Mouse (Mus musculus) thymus, postnatal 4 days (tissue): Measurements from ENCODE around the gene Ostm1.

ENCODE experiments used
- DNase-seq: peaks from one replicate; pipeline ENCODE4 v3.0.0; 2021

Gene Ostm1

GRCm38 (mm10) chr10:42583902-42584435, 347 bp downstream of the Ostm1 start:
- DNase-seq = no peak

- no peak for DNase-seq
These were observed 888 bp downstream of the Ostm1 start for GRCm38 (mm10) chr10:42584436-42584983.

GRCm38 (mm10) chr10:42585156-42585555, 1.5 kb downstream of the Ostm1 start:
- DNase-seq = no peak

GRCm38 (mm10) chr10:42585596-42586305, 2.1 kb downstream of the Ostm1 start:
- no peak for DNase-seq

GRCm38 (mm10) chr10:42587961-42588750, 4.5 kb downstream of the Ostm1 start:
- DNase-seq = no peak

GRCm38 (mm10) chr10:42589505-42589904, 5.9 kb downstream of the Ostm1 start:
- DNase-seq = no peak

GRCm38 (mm10) chr10:42590261-42591184, 6.9 kb downstream of the Ostm1 start:
- no peak for DNase-seq

GRCm38 (mm10) chr10:42591185-42591992, 7.8 kb downstream of the Ostm1 start:
- no peak for DNase-seq

- no peak for DNase-seq
These were observed 8.5 kb downstream of the Ostm1 start for GRCm38 (mm10) chr10:42591993-42592686.

GRCm38 (mm10) chr10:42593201-42593600, 9.6 kb downstream of the Ostm1 start:
- no peak for DNase-seq

- no peak for DNase-seq
These were observed 15.0 kb downstream of the Ostm1 start for GRCm38 (mm10) chr10:42598615-42599014.

GRCm38 (mm10) chr10:42601556-42601955, 17.9 kb downstream of the Ostm1 start:
- peak; percentile 76 for DNase-seq

- DNase-seq = peak; percentile 65
These were observed 21.3 kb downstream of the Ostm1 start for GRCm38 (mm10) chr10:42604874-42605273.

GRCm38 (mm10) chr10:42606757-42607156, 23.1 kb downstream of the Ostm1 start:
- no peak for DNase-seq

GRCm38 (mm10) chr10:42613075-42613474, 29.5 kb downstream of the Ostm1 start:
- DNase-seq = no peak

GRCm38 (mm10) chr10:42613639-42614381, 30.2 kb downstream of the Ostm1 start:
- DNase-seq = peak; percentile 18

GRCm38 (mm10) chr10:42614766-42615165, 31.1 kb downstream of the Ostm1 start:
- no peak for DNase-seq

GRCm38 (mm10) chr10:42618291-42618690, 34.7 kb downstream of the Ostm1 start:
- no peak for DNase-seq

- DNase-seq = no peak
These were observed 42.3 kb downstream of the Ostm1 start for GRCm38 (mm10) chr10:42625907-42626306.
